Mouse (Mus musculus) forebrain, embryonic 10.5 days (tissue): Measurements from ENCODE around the gene Muc5ac. TPM values are rescaled to one million over a fixed set of nuclear protein-coding genes. Genes with fewer than 3 reads are reported as not detected.
A peak's percentile ranks its signal among the peaks of the same experiment; 100 is the strongest.
"Not testable (repeated sequence)": the region's sequence is repeated elsewhere in the genome, so short reads cannot be mapped to it uniquely, and the experiment has no call there.

ENCODE experiments used
- DNase-seq: peaks from one replicate; pipeline ENCODE4 v3.0.0-alpha.2; 2017; ENCODE audit warnings: low spot score; ENCODE audit errors: extremely low spot score
- H3K27ac ChIP-seq: fragments of 300-500 bp; sonication (generic); 2 replicates; pipeline ENCODE4 v1.5.1; 2016; ENCODE audit warnings: mild to moderate bottlenecking
- H3K27me3 ChIP-seq: fragments of 300-500 bp; sonication (generic); 2 replicates; pipeline ENCODE4 v1.6.1; 2016; ENCODE audit warnings: mild to moderate bottlenecking; ENCODE audit not compliant: poor library complexity, severe bottlenecking
- H3K36me3 ChIP-seq: fragments of 300-500 bp; sonication (generic); replicated peaks from 2 replicates; pipeline ENCODE4 v1.6.1; 2016; ENCODE audit warnings: mild to moderate bottlenecking, moderate library complexity
- H3K4me1 ChIP-seq: fragments of 300-500 bp; sonication (generic); 2 replicates; pipeline ENCODE4 v1.6.1; 2016
- H3K4me3 ChIP-seq: fragments of 300-500 bp; sonication (generic); 2 replicates; pipeline ENCODE4 v1.5.1; 2016; ENCODE audit warnings: mild to moderate bottlenecking, moderate library complexity
- H3K9me3 ChIP-seq: fragments of 300-500 bp; sonication (generic); 2 replicates; pipeline ENCODE4 v1.6.1; 2016; ENCODE audit warnings: mild to moderate bottlenecking, moderate library complexity
- WGBS: fragments of 180-500 bp; shearing (Covaris S2); methylation state at CpG from one replicate; pipeline ENCODE4 v1.1.7; 2016; 5-methylcytosine and 5-hydroxymethylcytosine counted together
- polyA plus RNA-seq: library from polyadenylated mRNA; unstranded; fragments of >200 nt; fragmentation: Nextera tagmentation; extraction: Ambion mirVana; gene quantifications from 2 replicates; pipeline ENCODE4 v1.2.1, GENCODE M21; 2016

The Muc5ac gene
- polyA plus RNA-seq, 1 experiment from 2014 or later: not detected

DNA sequence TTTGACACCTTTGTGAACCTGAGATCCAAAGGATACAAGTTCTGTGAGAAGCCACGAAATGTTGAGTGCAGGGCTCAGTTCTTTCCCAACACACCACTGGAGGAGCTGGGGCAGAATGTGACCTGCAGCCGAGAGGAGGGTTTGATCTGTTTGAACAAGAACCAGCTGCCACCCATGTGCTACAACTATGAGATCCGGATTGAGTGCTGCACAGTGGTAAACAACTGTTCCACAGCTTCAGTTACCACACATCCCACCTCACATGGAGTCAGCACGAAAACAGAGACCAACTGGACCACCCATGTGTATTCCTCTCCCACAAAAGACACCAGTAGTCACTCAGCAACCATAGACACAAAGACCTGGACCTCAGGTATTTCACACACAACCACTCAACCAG, 19.1 kb downstream of the Muc5ac start:
- no CpG with 5 or more reads among the region's 4 CpGs for WGBS
- not testable (repeated sequence) for H3K9me3 ChIP-seq, H3K36me3 ChIP-seq, H3K27ac ChIP-seq, DNase-seq, H3K27me3 ChIP-seq, H3K4me1 ChIP-seq, H3K4me3 ChIP-seq

DNA sequence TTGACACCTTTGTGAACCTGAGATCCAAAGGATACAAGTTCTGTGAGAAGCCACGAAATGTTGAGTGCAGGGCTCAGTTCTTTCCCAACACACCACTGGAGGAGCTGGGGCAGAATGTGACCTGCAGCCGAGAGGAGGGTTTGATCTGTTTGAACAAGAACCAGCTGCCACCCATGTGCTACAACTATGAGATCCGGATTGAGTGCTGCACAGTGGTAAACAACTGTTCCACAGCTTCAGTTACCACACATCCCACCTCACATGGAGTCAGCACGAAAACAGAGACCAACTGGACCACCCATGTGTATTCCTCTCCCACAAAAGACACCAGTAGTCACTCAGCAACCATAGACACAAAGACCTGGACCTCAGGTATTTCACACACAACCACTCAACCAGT, 21.2 kb downstream of the Muc5ac start:
- not testable (repeated sequence) for H3K27me3 ChIP-seq, H3K4me1 ChIP-seq, H3K27ac ChIP-seq, DNase-seq, H3K9me3 ChIP-seq, H3K4me3 ChIP-seq, H3K36me3 ChIP-seq
- no CpG with 5 or more reads among the region's 4 CpGs for WGBS

DNA sequence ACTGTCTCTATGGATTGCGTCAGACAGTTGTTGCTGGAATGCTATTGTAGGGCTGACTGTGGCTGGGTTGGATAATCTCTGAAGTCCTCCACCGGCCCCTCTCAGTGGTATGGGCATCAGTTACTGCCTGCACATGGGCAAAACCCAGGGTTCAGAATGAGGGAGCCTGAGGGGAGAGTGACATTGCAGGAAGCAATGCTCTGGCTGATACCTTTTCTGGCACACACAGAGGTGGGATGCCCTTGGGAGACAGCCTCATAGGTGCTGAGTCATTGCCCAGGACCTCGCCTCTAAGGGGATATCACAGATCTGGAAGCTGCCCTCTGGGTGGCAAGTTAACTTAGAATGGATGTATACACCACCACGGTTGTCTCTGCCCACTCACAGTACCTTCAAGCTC, 24.5 kb downstream of the Muc5ac start:
- no peak for DNase-seq

DNA sequence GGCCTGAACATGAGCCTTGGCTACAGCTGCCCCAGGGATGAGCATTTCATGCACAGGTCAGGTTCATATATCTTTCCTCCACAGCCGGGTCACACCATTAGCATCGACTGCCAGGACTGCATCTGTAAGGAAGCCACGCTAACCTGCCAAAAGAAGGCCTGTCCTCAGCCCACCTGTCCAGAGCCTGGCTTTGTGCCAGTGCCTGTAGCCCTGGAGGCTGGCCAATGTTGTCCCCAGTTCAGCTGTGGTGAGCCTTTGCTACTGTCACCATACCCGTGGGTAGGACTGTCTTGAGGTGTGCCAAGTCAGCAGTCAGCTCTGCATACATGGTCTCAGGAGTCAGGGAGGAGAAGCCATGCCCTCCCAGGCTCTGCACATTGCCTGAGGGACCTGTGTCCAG, 26.6 kb downstream of the Muc5ac start:
- Histone ChIP-seq H3K4me1 (peaks cover 11% of the 10 kb centered on the region), H3K4me3 (no peak overlapping the region), H3K36me3 (no peaks in the 10 kb centered on the region), H3K9me3 (no peaks in the 10 kb centered on the region), H3K27ac (no peak overlapping the region), H3K27me3 (no peaks in the 10 kb centered on the region)
- no peak for DNase-seq
- 86% methylated on average over 4 of the region's 4 CpGs for WGBS

More for the DNA sequence above, 24.5 kb downstream of the Muc5ac start:
- Histone ChIP-seq H3K27ac (no peak overlapping the region), H3K9me3 (no peaks in the 10 kb centered on the region), H3K4me1 (peaks cover 11% of the 10 kb centered on the region), H3K36me3 (no peaks in the 10 kb centered on the region), H3K4me3 (no peak overlapping the region), H3K27me3 (no peaks in the 10 kb centered on the region)
- WGBS: 83% methylated on average over 4 of the region's 4 CpGs

DNA sequence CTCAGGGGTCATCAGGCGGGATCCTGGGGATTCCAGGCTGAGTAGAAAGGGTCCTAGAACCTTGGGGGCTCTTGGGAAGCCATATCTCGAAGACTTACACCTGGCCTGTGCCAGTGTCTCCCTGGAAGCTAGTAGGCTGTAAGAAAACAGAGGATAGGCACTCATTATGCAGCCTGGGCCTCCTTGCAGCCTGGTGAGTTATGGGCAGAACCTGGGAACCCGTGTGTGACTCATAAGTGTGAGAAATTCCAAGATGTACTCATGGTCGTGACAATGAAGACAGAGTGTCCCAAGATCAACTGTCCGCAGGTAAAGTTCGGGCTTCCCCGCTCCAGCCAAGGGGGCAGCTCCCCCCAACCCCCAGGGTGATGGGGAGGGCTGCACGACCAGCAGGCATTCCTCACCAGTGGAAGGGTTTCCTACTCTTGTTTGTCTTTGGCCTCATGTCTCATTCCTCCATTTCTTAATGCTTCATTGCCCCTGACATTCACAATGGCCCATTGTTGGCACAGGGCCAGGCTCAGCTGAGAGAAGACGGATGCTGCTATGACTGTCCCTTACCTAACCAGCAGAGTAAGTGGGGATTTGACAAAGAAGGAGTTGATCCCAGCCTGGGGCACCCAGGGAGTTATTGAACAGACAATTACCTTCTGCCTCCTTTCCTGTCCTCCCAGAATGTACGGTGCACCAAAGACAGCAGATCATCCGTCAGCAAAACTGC, 28.7 kb downstream of the Muc5ac start:
- WGBS: 69% methylated on average over 11 of the region's 11 CpGs
- Histone ChIP-seq H3K4me3 (no peak overlapping the region), H3K9me3 (no peaks in the 10 kb centered on the region), H3K27ac (peak overlapping the region; percentile 36), H3K4me1 (peaks cover 11% of the 10 kb centered on the region), H3K36me3 (no peaks in the 10 kb centered on the region), H3K27me3 (no peaks in the 10 kb centered on the region)
- DNase-seq: no peak

DNA sequence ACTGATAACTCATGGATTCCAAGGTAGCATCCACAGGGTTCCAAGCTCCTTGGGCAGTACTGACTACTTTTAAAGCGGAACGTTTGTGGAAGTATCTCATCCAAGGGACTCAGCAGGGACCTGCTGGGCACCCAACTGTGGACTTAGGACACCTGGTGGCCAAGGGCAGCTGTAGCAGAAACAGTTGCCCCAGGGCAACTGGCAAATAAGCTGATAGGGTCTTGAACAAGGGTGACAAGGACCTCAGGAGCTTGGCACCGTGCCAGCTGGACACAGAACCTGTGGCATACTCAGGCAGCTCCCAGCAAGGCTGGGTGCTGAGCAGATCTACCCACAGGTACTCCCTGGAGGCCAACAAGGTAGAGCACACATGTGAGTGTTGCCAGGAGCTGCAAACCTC, 29.5 kb downstream of the Muc5ac start:
- Histone ChIP-seq H3K27ac (no peak overlapping the region), H3K9me3 (no peaks in the 10 kb centered on the region), H3K27me3 (no peaks in the 10 kb centered on the region), H3K36me3 (no peaks in the 10 kb centered on the region), H3K4me3 (no peak overlapping the region), H3K4me1 (peaks cover 11% of the 10 kb centered on the region)
- no peak for DNase-seq
- 90% methylated on average over 3 of the region's 3 CpGs for WGBS

DNA sequence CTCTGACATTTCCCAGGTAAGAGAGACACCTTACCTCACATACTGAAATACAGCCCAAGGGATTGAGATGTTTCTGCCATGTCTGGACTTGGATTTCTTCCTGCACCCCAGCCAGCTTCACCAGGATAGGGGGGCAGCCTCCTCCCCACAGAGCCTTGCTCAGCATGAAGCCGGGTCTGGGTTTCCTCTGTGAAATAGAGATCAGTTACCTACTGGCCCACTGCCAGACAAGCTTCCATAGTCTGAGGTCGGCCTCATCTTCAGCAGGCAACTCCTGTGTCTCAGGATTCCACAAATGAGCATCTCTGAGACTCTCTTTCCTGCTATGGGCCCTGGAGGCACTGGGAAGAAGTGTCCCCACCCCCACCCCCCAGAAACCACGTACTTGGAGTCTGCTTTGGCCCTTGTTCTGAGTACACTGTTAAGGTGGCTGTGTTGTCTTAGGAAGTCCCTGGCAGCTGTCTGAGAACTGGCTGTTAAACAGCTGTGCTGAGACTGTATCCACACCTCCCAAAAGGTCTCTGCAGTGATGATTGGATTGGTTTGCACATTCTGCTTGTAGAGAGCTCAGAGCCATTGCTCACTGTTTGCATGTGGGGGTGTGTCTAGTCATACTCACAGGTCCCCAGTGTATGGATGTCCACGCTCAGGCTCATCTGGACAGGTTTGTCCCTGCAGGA, 34.0 kb downstream of the Muc5ac start:
- 70% methylated on average over 4 of the region's 4 CpGs for WGBS
- H3K27ac ChIP-seq: no peak overlapping the region
- H3K27me3 ChIP-seq: no peaks in the 10 kb centered on the region
- H3K4me1 ChIP-seq: peaks cover 15% of the 10 kb centered on the region
- H3K36me3 ChIP-seq: no peaks in the 10 kb centered on the region
- no peak overlapping the region for H3K4me3 ChIP-seq
- no peak for DNase-seq
- H3K9me3 ChIP-seq: no peaks in the 10 kb centered on the region

DNA sequence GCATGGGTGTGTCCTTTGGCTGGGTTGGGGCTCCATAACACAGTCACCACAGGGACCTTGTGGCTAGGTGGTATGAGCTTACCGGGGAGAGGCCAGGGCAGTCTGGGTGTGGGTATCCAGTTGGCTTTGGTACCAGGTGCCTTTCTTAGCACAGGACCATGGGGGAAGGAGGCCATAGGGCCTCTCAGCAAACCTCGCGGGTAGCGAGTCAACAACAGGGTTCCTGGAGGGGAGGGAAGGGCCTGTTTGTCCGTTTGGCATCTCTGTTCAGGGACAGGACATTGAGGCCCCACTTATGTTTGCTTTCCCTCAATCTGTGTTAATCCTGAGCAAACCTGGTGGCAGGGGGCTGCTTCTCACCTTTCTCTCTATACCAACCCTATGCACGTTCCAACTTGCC, 34.9 kb downstream of the Muc5ac start:
- DNase-seq: no peak
- Histone ChIP-seq H3K4me3 (no peak overlapping the region), H3K36me3 (no peaks in the 10 kb centered on the region), H3K27ac (no peak overlapping the region), H3K9me3 (no peaks in the 10 kb centered on the region), H3K27me3 (no peaks in the 10 kb centered on the region), H3K4me1 (peaks cover 9% of the 10 kb centered on the region)
- 73% methylated on average over 6 of the region's 6 CpGs for WGBS

DNA sequence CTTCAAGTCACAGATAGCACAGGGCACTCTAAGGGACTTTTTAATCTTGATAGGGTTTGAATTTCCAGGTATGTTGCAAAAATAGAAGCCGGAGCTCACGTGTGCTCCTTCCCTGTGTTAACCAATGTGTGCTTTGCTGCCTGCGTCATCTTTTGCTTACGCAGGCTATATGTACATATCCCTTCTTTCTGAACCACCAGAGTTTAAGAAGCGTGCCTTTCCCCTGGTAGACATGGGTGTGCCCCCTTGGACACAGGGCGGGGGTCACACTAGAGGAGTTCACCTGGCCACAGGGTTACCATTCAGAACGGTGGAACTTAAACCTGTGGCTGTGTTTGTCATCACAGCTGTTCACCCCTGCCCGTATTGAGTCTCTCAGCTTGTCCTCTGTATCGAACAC, 35.6 kb downstream of the Muc5ac start:
- WGBS: 90% methylated on average over 9 of the region's 9 CpGs
- Histone ChIP-seq H3K27ac (no peak overlapping the region), H3K4me3 (no peak overlapping the region), H3K4me1 (peaks cover 9% of the 10 kb centered on the region), H3K9me3 (no peaks in the 10 kb centered on the region), H3K36me3 (no peaks in the 10 kb centered on the region), H3K27me3 (no peaks in the 10 kb centered on the region)
- DNase-seq: no peak

DNA sequence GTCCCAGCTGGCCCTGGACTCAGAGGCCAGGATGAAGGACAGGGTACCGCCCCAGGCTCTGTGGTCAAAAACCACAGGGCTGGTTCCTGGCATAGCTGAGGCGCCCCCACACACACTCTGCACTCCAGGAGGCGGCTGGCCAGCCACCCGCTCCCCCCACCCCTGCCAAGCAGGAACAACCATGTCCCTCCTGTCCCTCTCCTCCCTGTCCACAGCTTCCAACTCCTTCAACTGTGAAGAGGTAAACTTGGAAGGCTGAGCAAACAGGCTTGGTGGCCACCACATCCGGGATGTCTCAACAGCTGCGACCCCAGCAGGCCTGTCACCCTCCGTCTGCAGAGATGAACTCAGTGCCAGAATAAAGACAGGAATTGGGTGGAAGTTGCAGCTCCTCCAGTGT, 47.2 kb downstream of the Muc5ac start:
- Histone ChIP-seq H3K27me3 (no peaks in the 10 kb centered on the region), H3K36me3 (no peaks in the 10 kb centered on the region), H3K9me3 (no peaks in the 10 kb centered on the region), H3K4me3 (no peak overlapping the region), H3K27ac (no peak overlapping the region), H3K4me1 (no peaks in the 10 kb centered on the region)
- WGBS: 89% methylated on average over 7 of the region's 7 CpGs
- no peak for DNase-seq

DNA sequence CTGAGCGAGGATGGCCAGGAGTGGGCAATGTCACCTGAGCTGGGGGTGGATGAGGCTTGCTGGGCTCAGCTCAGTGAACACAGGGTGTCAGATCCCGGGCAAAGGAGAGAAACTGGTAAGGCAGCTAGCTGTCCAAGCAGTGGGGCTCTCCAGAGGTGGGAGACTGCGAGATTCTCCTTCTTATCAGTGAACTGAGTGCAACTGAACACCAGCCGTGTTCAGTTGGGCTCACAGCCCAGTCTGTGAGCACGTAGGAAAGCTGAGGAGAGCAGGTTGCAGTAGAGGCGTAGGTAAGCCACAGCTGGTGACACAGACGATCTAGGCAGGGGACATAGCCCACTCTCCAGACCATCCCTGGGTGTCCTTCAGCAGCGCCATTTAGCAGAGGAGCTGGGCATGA, 47.7 kb downstream of the Muc5ac start:
- Histone ChIP-seq H3K27me3 (no peaks in the 10 kb centered on the region), H3K27ac (no peak overlapping the region), H3K4me1 (no peaks in the 10 kb centered on the region), H3K36me3 (no peaks in the 10 kb centered on the region), H3K9me3 (no peaks in the 10 kb centered on the region), H3K4me3 (no peak overlapping the region)
- DNase-seq: no peak
- WGBS: 81% methylated on average over 8 of the region's 8 CpGs

DNA sequence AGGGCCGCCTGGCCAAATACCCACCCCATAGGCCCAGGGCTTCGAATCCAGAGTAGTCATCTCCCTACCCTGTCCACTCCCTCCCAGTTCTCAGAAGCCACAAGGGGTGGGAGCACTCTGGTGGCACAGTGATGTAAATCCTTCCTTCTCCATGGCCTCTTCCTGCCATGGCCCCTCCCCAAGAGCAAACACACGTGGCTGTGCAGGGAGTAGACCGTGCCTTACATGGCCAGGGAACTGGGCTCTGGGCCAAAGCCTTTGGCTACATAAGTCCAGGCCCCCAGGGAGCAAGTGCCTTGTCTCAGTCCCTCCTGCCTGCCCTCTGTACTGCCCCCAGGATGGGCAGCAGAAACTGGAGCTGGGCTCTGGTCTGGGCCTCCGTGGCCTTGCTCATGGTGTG, 50.0 kb downstream of the Muc5ac start, which contains the start of gene Muc5b:
Gene Muc5b (plus strand): TSS at position 292 of the 400 bp plus-strand sequence.
- H3K4me3 ChIP-seq: no peak within 1 kb of the TSS
- no peaks in the 10 kb centered on the region for H3K27me3 ChIP-seq
- H3K36me3 ChIP-seq: no peaks in the 10 kb centered on the region
- no peak for DNase-seq
- no peaks in the 10 kb centered on the region for H3K4me1 ChIP-seq
- no peak within 1 kb of the TSS for H3K27ac ChIP-seq
- H3K9me3 ChIP-seq: no peaks in the 10 kb centered on the region
- WGBS: 77% methylated on average over 5 of the region's 5 CpGs

DNA sequence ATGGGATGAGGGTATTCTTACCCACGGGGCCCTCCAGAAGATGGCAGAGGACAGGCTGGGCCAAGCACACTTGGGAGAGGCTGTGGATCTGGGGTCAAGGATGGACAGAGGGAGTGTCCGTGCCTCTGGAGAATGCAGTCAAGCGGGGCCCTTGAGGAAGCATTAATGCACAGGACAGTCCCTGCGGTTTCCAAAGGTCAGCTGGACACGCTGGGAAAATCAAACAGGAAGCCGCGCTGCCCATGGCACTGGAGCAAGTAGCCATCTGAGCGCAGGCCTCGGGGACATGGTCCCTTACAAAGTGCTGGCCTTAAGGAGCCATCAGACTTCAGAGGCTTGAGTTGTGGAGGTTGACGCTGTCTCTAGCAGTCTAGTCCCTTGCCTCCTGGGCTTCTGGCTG, 51.6 kb downstream of the Muc5ac start:
- WGBS: 88% methylated on average over 10 of the region's 10 CpGs
- no peaks in the 10 kb centered on the region for H3K27me3 ChIP-seq
- no peak overlapping the region for H3K27ac ChIP-seq
- no peaks in the 10 kb centered on the region for H3K4me1 ChIP-seq
- no peak overlapping the region for H3K4me3 ChIP-seq
- DNase-seq: no peak
- no peaks in the 10 kb centered on the region for H3K36me3 ChIP-seq
- H3K9me3 ChIP-seq: no peaks in the 10 kb centered on the region
